Mouse (Mus musculus) ES-Bruce4 (cell line): ENCODE measurements around the gene Pfdn4.
"Not testable (repeated sequence)": the region's sequence is repeated elsewhere in the genome, so short reads cannot be mapped to it uniquely, and the experiment has no call there.

Experiments used
- CTCF ChIP-seq: IDR thresholded peaks from one replicate; pipeline ENCODE4 v1.8.1; 2011; ENCODE audit warnings: low read depth, low read length
- EP300 ChIP-seq: IDR thresholded peaks from 2 replicates; pipeline ENCODE4 v1.6.1; 2011; ENCODE audit warnings: low read depth, low read length; ENCODE audit not compliant: insufficient read depth
- POLR2A ChIP-seq: IDR thresholded peaks from one replicate; pipeline ENCODE4 v1.8.1; 2011; ENCODE audit warnings: low read length; ENCODE audit not compliant: insufficient read depth

GRCm38 (mm10) chr2:170453809-170454208 is 42.4 kb upstream of the Pfdn4 start:
- not testable (repeated sequence) for TF ChIP-seq EP300, CTCF, POLR2A
